Mouse (Mus musculus) bone marrow macrophage, adult 2 months (primary cell): ENCODE results near the gene Ppfia3.
"Not testable (repeated sequence)": the region's sequence is repeated elsewhere in the genome, so short reads cannot be mapped to it uniquely, and the experiment has no call there.

ENCODE experiments used
- CTCF ChIP-seq: IDR thresholded peaks from 2 replicates; pipeline ENCODE4 v1.5.1; 2012; ENCODE audit warnings: low read depth, mild to moderate bottlenecking, low read length, moderate library complexity
- POLR2A ChIP-seq: IDR thresholded peaks from 2 replicates; pipeline ENCODE4 v1.6.1; 2012; ENCODE audit warnings: mild to moderate bottlenecking, low read depth, low read length, borderline replicate concordance

- not testable (repeated sequence) for TF ChIP-seq CTCF, POLR2A
Measured at GRCm38 (mm10) chr7:45359081-45359480, 7.7 kb downstream of the Ppfia3 start.
